16 mouse cellular contexts compared by ENCODE assay signal in the genomic region with DNA sequence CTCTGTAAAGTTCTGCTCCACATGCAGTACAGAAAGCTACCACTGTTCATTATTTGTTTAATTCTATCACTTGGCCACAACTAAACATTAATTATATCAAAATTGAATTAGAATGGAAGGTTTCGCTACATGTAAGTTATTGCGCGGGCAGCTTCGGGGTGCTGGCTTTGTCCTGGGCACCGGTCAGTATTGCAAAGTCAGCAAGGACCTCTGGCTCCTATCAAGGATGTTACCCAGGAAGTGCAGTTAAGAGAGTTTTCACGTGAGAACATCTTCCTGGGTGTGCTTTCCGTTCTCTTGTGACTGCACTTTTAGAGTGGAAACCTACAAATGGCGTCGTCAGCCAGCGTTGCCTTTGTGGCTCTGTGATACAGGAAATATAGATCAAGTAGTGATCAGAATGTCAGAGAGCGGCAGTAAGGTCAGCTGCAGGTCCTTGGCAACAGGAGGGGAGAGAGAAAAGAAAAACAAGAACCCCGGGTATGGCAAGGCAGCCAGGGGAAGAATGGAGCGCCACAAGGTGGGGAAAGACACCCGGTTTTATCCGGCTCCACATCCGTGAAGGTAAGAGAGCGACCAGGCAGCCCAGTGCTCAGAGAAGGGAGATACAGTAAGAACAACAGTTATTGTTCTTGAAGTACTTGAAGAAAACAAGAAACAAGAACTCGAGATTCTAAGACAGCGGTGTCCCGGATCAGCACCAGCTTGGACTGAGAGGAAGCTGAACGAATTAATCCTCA. TPM values are rescaled to one million over a fixed set of nuclear protein-coding genes. Genes with fewer than 3 reads are reported as not detected.
DNase-seq lines count a peak whose midpoint lies in the region; ATAC-seq and TF ChIP-seq lines count a peak whose summit lies in the region.
"Had no signal": no experiment of that assay in that cellular context is flagged by ENCODE, and none has a peak within 500 bp of the region (broad histone marks: within the 10 kb centered on the region; RNA-seq: fewer than 3 reads in every experiment).

No protein-coding gene starts in this region.

- no peak for ATAC-seq in neural tube, embryonic 15.5 days (ENCODE audit: low FRiP score)
- ATAC-seq: forebrain, embryonic 14.5 days; midbrain, embryonic 15.5 days had no signal

- H3K27me3 ChIP-seq in kidney, adult 2 months (replicated peaks; ENCODE audit: control insufficient read depth, insufficient read depth, low read length): no peaks in the 10 kb centered on the region
- H3K27me3 ChIP-seq in thymus, adult 2 months (ENCODE audit: control insufficient read depth, insufficient read depth, low read length): no peaks in the 10 kb centered on the region
- H3K27me3 ChIP-seq in neural tube, embryonic 15.5 days (replicated peaks): no peaks in the 10 kb centered on the region
- H3K27me3 ChIP-seq: embryonic facial prominence, embryonic 15.5 days; hindbrain, embryonic 15.5 days; midbrain, embryonic 15.5 days had no signal

- 63% methylated on average over 21 of the region's 21 CpGs for WGBS in kidney, adult 2 months
- 71% methylated on average over 21 of the region's 21 CpGs for WGBS in thymus, adult 2 months
- 91% methylated on average over 21 of the region's 21 CpGs for WGBS in neural tube, embryonic 15.5 days

- H3K9me3 ChIP-seq in neural tube, embryonic 15.5 days (replicated peaks): no peaks in the 10 kb centered on the region
- H3K9me3 ChIP-seq: embryonic facial prominence, embryonic 15.5 days; hindbrain, embryonic 15.5 days; limb, embryonic 10.5 days; midbrain, embryonic 15.5 days had no signal

- no peaks in the 10 kb centered on the region for H3K36me3 ChIP-seq in kidney, adult 2 months (ENCODE audit: control insufficient read depth, insufficient read depth, low read length)
- H3K36me3 ChIP-seq in thymus, adult 2 months (ENCODE audit: control insufficient read depth, insufficient read depth, low read length): no peaks in the 10 kb centered on the region
- H3K36me3 ChIP-seq in neural tube, embryonic 15.5 days: no peaks in the 10 kb centered on the region
- H3K36me3 ChIP-seq: embryonic facial prominence, embryonic 15.5 days; hindbrain, embryonic 15.5 days; limb, embryonic 10.5 days; midbrain, embryonic 15.5 days had no signal

- no peak for TF ChIP-seq POLR2A in kidney, adult 2 months (IDR thresholded peaks at IDR 0.05; ENCODE audit: low read depth, low read length)
- TF ChIP-seq POLR2A in thymus, adult 2 months (IDR thresholded peaks at IDR 0.05; ENCODE audit: control insufficient read depth, extremely low read depth, insufficient read depth, low read length, poor library complexity): no peak

- H3K9ac ChIP-seq in neural tube, embryonic 15.5 days (replicated peaks): no peak overlapping the region
- H3K9ac ChIP-seq: embryonic facial prominence, embryonic 15.5 days; hindbrain, embryonic 15.5 days; midbrain, embryonic 15.5 days had no signal

- H3K4me3 ChIP-seq in kidney, adult 2 months (ENCODE audit: insufficient read depth, low read depth, low read length): peak overlapping the region; percentile 21; the same call in 1 of the 2 replicates
- H3K4me3 ChIP-seq in thymus, adult 2 months (ENCODE audit: control insufficient read depth, insufficient read depth, low read length): peak overlapping the region; percentile 20; the same call in 1 of the 2 replicates
- H3K4me3 ChIP-seq in neural tube, embryonic 15.5 days (replicated peaks): no peak overlapping the region
- H3K4me3 ChIP-seq: embryonic facial prominence, embryonic 15.5 days; hindbrain, embryonic 15.5 days; limb, embryonic 10.5 days; midbrain, embryonic 15.5 days had no signal

- H3K27ac ChIP-seq in kidney, adult 2 months (ENCODE audit: insufficient read depth, low read depth, low read length): no peak overlapping the region
- peak overlapping the region; percentile 39; the same call in 1 of the 2 replicates for H3K27ac ChIP-seq in thymus, adult 2 months (ENCODE audit: control insufficient read depth, insufficient read depth, low read length)
- no peak overlapping the region for H3K27ac ChIP-seq in neural tube, embryonic 15.5 days (replicated peaks)
- H3K27ac ChIP-seq: embryonic facial prominence, embryonic 15.5 days; hindbrain, embryonic 15.5 days; limb, embryonic 10.5 days; midbrain, embryonic 15.5 days had no signal

- no peak overlapping the region for H3K4me2 ChIP-seq in neural tube, embryonic 15.5 days
- H3K4me2 ChIP-seq: embryonic facial prominence, embryonic 15.5 days; hindbrain, embryonic 15.5 days; midbrain, embryonic 15.5 days had no signal

- peak; percentile 12 for DNase-seq in adrenal gland, postnatal 14 days
- DNase-seq in adrenal gland, adult 8-10 months: no peak
- no peak for DNase-seq in kidney, adult 2 months
- no peak for DNase-seq in kidney, postnatal 14 days
- no peak for DNase-seq in thymus, adult 2 months
- no peak for DNase-seq in thymus, postnatal 36 days
- DNase-seq in naive thymus-derived CD4-positive, alpha-beta T cell, adult 2 months (ENCODE audit: low read depth): peak; percentile 60
- DNase-seq: layer of hippocampus, postnatal 36 days; right cerebral cortex, adult 18-20 months had no signal

- no peaks in the 10 kb centered on the region for H3K4me1 ChIP-seq in kidney, adult 2 months (ENCODE audit: control insufficient read depth, insufficient read depth, low read length)
- peaks cover 22% of the 10 kb centered on the region for H3K4me1 ChIP-seq in thymus, adult 2 months (replicated peaks; ENCODE audit: control insufficient read depth, insufficient read depth, low read length)
- H3K4me1 ChIP-seq in neural tube, embryonic 15.5 days: no peaks in the 10 kb centered on the region
- H3K4me1 ChIP-seq: embryonic facial prominence, embryonic 15.5 days; hindbrain, embryonic 15.5 days; limb, embryonic 10.5 days; midbrain, embryonic 15.5 days had no signal

- TF ChIP-seq CTCF in kidney, adult 2 months (conservative IDR thresholded peaks at IDR 0.05; ENCODE audit: insufficient read depth, insufficient read length, low read depth, low read length): no peak
- TF ChIP-seq CTCF in thymus, adult 2 months (IDR thresholded peaks at IDR 0.05; ENCODE audit: borderline replicate concordance, control insufficient read depth, extremely low read depth, insufficient read depth, low read length, poor library complexity): no peak

RNA-seq across cellular contexts. Expression of gene Map3k7cl, which starts 57.6 kb away (rescaled TPM):
- 1.2 and 2.3 TPM in 2 replicates for total RNA-seq in adrenal gland, postnatal 14 days (2021)
- total RNA-seq in adrenal gland, adult 8-10 months (2022): 1 to 10 TPM in 2 of 4 experiments, under 1 TPM in 2; 0.77 to 1.3 (median 1.1) TPM
- 33.0 and 37.0 TPM in 2 replicates for polyA plus RNA-seq in kidney, adult 2 months (2012; rRNA removed)
- 3.9 and 4.1 TPM in 2 replicates for polyA plus RNA-seq in thymus, adult 2 months (2012; rRNA removed)
- polyA plus RNA-seq in neural tube, embryonic 15.5 days (2015; fragmentation: Nextera tagmentation; extraction: Ambion mirVana): 0.12 and 0.50 TPM in 2 replicates
- total RNA-seq: neutrophil, adult 5-6 weeks had no signal
- polyA plus RNA-seq: forebrain, embryonic 14.5 days; hindbrain, embryonic 15.5 days; limb, embryonic 10.5 days had no signal

Comparison
In these comparisons a context has a peak if more than half of its experiments do, and no peak if none do; other contexts are left out.
1. DNase-seq: peak in adrenal gland, postnatal 14 days (single experiment) and naive thymus-derived CD4-positive, alpha-beta T cell, adult 2 months (single experiment); none in adrenal gland, adult 8-10 months (single experiment), kidney, adult 2 months (single experiment), kidney, postnatal 14 days (single experiment), thymus, adult 2 months (single experiment) and thymus, postnatal 36 days (0 of 2).